Mouse (Mus musculus): ENCODE measurements around the gene Rdh16.

- no peak for TF ChIP-seq CTCF (IDR thresholded peaks at IDR 0.05; ENCODE audit: extremely low read depth, insufficient read depth, low read length)
- no peak for TF ChIP-seq POLR2A (IDR thresholded peaks at IDR 0.05; ENCODE audit: extremely low read depth, insufficient read depth, low read length)
These were observed 1.3 kb downstream of the Rdh16 start for GRCm38 (mm10) chr10:127802236-127802635.
